Mouse (Mus musculus): ENCODE measurements around the gene Samd14.

Samd14 gene

DNA sequence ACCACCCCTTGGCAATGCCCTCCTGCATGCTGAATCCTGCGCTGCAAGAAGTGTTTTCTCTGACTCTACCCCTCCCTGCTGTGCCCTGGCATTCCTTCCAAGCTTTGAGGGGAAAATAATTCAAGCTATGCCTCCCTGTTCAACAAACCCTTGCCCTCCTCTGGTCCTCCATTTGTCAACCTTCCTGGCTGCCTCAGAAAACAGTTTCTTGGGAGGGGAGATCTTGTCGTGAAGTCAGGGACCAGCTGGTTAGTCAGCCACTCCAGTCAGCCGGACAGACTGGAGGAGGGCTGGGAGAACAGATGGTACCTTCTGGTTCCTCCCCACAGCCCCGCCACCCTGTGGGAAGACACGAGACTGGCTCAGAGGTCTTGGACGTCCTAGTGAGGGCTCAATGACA, 27.6 kb downstream of the Samd14 start:
- no peak for DNase-seq (ENCODE audit: low read depth)

DNA sequence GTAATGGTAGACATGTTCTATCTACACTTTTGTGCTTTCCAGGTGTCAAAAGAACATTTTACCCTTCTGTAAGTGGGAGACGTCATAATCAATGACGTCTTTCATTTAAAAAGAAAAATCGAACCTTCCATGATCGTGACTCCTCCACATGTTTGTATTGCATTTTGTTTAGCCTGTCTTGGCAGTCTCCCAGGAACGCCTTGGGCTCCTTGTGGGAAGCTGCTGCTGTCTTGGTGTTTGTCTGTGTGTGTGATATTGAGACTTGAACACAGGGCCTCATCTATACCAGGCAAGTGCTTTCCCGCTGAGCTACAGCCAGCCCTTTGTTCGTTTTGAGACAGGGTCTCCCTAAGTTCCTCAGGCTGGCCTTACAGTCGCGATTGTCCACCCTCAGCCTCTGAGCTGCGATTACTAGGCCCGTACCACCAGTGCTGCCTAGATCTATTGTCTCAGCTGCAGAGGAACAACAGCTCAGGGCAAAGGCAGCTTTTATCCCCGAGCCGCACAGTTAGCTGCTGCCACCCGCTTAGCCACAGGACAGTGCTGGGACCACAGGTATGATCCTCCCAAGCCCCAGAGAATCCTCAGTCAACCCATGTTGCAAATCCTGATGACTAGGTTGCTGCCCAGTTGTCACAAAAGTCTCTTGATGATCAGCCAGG, 28.6 kb downstream of the Samd14 start:
- no peak for DNase-seq (ENCODE audit: low read depth)

DNA sequence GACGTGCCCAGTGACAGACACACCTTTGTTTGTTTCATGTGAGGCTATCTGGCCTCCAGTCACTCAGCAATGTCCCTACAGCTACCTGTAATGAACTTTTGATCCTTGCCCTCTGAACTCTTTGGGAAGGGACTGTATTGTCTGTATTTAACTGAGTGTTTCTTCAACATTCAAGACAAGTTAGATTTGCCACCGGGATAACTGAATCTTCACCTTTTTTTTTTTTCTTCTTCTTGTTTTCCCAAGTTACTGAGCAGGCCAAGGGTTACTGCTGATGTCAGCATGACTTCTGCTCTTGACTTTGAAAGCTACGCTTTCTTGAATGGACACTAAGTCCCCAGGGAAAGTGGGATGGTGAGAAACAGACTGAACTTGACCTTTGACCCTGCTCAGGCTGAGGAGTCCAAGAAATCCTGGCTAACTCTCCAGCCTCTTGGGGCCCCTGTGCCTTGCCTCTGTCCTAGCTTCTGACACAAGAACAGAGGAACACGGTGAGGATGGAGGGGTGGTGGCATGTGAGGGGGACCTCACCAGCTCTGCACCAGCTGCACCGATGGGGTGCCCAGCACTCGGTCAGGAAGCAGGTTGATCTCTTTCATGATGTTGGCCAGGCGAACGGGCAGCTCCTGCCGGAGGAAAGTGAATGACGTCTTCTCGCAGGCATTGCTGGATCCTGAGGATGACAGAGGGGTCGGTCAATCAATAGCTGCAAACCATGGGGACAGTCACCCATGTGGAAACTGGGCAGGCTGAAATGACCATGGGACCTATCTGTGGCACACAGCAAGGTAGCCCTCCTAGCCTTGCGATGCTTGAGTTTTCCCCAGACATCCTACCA, 29.4 kb downstream of the Samd14 start:
- DNase-seq (ENCODE audit: low read depth): no peak

DNA sequence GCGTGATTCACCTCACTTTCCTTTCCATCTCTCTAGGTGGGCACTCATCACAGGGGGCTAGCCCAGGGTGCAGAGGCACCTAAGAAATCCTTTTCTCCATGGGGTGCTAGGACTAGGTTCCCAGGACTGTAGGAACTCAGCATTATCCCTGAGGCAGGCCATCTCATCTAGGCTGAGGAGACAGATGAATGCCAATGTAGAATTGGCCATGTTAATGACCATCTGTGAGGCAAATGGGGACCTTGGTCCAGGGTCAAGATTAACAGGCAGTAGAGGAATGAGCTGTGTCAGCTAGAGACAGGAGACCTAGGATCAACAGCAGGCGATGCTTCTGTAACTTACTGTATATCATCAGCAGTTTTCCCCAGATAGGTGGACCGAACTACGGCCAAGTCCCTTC, 30.1 kb downstream of the Samd14 start:
- DNase-seq (ENCODE audit: low read depth): no peak

DNA sequence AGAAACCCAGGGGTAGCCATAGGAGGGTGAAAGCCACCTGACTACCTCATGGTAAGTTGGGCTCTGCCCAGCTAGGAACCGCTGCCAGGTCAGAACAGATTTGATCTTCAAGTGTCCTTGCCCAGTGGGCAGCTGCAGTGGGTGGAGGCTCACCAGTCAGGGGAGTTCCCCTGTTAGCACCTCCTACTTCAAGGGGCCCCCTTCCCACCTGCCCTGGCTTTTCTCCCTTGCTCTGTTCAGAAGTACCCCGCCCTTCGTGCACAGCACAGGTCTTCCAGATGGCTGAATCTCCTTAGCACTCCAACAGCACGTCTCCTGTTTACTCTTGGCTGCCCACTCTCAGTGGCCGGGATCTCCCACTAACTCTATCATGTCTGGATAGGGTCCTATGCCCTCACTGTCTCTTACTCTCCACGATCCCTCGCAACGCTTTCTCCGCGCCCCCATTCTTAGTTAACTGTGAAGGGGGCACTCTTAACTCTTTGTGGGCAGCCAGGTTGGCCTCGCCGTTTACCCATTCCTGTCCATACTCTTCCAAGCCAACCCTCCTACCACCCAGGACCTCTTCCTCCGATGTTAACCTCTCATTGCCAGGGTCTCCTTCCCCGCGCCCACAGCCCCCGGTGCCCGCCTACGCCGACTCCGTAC, 30.9 kb downstream of the Samd14 start:
- DNase-seq (ENCODE audit: low read depth): no peak

DNA sequence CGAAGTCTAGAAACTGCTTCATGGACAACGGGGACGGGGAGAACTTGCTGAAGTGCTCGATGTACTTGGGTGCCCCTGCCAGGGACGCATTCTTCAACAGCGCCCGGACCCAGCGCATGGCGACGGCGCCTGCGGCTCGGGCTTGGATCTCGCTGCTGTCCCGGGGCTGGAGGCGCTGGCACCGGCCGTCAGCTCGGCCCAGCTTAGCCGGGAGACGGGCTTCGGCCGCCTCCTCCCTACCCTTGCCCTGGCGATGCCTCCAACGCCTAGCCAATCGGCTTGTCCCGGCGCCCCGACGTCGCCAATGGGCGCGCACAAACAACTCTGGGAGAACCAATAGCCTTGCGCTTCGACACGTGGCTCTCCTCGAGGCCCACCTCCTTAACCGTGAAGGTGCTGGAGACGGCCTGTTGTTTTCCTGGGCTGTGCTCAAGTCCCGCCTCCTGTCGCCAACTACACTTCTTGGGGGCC, 31.5 kb downstream of the Samd14 start, which contains the start of gene Pdk2:
Pdk2 (minus strand) TSS at position 216 of the 471 bp plus-strand sequence.
- no peak for DNase-seq (ENCODE audit: low read depth)

DNA sequence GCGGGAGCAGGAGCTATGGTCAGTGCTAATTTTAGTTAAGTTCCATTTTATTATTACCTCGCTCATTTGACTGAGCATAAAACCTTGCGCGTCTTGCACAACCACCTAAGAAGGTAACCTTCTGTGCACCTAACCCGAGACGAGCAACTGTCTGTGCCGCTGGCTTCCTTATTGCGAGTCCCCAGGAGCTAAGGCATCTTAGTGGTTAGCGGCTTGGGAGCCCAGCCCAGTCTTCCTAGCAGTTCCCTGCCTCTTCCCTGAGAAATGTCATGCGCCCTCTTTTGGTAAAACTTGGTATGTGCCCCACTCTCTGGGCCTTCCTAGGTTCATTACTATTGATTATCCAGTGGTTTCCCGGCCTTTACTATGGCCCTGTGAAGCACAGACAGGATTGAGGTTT, 32.4 kb downstream of the Samd14 start:
- DNase-seq (ENCODE audit: low read depth): peak; percentile 47

DNA sequence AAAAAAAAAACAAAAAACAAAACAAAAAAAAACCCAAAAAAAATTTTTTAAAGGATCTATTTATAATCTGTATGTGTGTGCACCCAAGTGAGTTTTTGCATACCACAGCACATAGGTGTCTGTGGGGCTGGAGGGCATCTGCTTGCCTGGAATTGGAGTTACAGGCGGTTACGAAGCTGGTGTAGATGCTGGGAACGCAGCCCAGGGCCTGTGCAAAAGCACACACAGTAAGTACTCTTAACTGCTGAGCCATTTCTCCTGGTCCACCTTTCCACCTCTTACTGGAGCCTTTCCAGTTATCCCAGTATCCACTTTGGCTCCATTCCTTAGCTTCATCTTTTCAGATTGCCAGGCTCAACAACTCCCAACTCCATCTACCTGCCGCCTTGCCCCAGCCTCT, 33.4 kb downstream of the Samd14 start:
- no peak for DNase-seq (ENCODE audit: low read depth)

DNA sequence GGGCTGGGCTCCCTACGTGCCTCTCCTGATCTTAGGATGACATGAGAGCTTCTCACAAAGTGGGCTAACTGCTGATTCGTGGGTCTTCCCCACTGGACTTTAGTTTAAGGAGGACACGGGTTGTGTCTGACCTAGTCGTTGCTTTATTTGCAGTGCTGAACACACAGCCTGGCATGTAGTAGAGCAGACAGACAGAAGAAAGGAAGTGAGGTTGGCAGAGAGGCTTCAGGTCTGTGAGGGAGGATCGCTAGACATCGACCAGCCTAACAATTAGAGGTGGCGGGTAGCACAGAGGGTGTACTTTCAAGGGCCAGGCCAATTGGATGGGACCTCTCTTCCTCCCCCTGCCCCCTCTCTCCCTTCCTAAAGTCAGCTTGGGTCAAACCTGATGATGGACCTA, 33.9 kb downstream of the Samd14 start:
- no peak for DNase-seq (ENCODE audit: low read depth)

DNA sequence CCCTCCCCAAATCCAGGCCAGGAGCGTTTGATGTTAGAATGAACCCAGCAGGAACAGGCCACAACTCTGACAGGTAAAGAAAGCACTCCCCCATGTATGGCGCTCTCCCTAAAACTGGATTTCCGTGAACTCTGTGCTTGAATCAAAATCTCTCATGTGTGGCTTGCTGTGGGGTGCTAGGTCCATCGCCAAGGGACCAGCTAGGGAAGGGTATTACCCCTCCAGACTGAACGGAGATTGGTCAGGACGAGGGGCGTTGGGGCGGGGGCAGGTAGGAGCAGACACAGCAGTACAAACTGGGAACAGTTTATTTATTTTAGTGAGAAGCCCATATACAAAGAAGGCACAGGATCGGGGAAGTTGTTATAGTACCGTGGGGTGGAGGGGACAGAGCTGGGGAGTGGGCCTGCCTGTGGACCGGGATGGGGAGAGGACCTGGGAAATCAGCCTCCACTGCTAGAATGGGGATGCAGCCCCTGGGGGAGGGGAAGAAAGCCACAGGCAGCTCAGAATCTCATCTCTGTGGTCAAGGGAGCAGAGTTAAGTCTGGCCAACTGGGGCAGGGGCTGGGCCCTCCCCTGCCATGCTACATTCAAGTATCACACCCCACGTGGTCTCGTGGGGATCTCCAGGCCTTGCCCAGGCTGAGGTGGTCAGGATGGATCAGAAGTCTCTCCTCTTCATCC, 34.6 kb downstream of the Samd14 start:
- no peak for DNase-seq (ENCODE audit: low read depth)

DNA sequence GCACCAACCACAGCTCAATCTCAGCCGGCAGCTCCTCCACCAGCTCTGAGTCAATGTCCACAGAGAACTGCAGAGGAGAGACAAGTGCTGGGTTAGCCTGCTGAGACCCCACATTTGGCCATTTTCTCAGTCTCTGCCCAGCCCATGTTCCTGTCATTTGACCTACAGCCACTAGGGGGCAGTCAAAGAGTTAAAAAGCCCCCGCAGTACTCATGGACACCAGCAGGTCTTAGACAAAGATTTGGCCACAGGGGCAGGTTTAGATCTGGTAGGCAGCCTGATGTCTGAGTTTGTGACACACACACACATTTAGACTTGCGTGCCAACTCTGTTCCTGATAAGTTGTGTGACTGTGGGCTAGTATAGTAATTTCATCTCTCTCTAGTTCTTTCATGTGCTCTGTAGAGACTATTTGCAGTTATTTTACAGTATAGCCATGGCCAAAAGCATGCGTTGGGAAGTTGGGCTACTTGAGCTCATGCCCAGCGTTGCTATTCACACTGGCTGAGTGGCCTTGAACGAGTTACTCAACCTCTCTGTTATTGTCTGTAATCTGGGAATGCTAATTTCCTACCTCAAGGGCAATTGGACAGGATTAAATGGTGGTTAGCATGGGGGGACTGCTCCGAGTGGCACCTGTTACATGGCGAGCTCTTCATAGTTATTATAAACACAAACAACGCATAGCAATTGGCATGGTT, 37.5 kb downstream of the Samd14 start:
- peak; percentile 75 for DNase-seq (ENCODE audit: low read depth)

DNA sequence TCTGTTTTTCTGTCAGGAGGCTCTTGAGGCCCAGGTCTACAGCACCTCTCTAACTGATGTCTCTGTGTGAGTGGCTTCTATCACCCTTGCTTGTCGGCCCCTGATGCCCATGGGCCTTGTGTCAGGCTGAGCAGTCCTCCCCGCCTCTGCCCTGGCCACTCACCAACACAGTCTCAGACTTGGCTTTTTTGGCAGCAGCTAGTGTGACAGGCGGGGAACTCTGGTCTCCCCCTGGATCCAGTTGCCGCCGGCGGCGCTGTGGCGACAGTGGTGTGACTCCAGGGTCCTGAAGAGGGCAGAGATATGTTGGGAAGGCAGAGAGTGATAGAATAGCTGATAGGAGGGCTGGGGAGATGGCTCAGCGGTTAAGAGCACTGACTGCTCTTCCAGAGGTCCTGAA, 43.4 kb downstream of the Samd14 start:
- no peak for DNase-seq (ENCODE audit: low read depth)

DNA sequence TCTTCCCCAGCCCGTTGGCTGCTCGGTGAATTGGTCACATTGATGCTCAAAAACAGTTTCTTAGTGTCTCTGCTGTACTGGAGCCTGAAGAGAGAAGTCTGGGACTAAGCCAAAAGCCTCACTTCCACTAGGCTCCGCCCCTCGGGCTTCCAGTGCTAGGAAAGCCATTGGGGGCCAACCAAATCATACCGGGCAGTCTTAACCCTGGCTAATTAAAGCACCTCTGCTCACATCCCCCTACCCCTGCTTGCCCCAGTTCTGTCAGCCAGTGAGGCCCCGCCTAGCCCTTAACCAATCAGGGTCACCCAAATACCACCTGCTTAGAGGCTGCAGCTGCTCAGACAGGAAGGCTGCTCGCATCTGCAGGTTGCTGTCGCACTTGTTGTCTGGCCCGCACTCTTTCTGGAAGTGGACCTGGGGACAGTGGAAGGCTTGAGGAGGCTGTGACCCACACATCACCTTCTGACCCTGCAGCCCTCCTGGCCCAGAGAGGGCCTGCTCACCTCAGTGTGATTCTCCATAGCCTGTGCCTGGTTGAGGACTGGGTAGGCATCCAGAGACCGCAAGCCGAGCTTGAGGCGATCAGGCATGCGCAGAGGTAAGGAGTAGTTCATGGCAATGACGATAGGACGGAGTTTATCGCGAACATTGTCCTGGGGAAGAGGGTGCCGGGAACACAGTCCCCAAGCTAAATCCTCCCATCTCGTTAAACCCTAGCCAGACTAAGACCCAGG, 47.3 kb downstream of the Samd14 start:
- DNase-seq (ENCODE audit: low read depth): no peak

DNA sequence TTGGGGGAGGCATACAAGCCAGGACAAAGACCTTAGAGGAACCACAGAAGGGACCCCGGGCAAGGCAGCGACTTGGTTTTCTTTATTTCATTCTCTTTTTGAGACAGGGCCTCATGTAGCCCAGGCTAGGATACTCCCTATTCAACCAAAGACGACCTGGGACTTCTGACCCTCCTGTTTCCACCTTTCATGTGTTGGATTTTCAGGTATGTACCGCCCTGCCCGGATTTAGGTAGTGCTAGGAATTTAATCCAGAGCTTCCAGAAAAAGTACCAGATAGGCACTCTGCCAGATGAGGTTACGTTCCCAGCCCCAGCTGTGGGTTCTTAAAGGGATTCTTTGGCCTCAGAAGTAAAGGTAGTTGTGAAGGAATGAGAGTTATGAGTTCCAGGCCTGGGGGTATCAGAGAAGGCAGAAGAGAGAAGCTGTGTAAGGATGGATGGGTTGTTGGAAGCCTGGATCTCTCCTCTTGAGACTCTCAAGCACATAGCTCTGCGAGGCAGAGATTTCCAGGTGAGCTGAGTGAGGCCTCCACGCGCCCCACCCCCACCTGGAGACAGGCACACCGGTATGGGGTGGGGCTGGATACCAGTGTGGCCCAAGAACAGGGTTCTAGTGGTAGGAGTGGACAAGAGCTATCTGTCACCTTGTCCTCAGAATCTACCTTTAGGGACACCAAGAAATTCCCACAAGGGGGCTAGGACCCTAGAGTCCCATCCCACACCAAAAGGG, 59.7 kb downstream of the Samd14 start:
- no peak for DNase-seq (ENCODE audit: low read depth)

DNA sequence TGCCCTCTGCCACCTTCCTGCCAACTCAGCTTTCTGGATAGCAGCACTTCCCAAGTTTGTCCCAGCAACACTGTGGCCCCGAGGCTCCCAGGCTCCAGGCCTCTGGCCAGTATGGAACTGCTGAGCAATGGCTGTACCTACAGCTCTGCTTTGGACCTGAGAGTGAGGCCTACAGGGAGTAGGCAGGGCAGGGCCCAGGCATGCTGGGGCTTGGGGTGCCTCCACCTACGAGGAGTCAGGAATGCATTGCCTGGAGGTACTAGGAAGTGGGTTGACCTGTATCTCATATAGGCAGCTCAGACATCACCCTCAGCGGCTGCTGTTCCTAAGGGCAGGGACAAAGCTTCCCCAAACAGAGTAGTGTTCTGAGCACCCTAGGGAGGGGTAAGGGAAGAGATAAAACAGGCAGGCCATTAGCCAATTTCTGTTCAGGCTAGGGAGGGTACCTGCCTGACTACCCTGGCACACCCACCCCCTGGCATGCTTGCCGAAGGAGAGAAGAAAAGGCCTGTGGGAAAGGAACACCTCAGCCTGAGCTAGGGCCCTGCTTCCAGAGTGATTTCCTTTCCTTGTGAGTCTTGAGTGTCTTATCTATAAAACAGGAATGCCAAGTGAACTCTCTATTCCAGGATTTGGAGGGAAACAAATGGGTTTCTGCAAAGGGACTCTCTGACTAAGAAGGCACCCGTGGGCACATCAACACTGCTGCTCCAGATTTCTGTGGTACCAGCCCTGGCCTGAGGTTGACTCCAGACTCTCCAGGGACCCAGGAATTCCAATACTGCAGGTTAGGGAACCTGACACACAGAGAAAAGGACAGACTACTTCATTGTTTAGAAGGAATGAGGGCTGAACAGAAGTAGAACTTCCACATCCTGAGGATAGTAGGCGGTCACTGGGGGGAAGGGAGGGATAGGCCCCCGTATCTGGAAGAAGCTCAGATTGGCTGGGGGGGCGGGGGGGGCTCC, 60.7 kb downstream of the Samd14 start:
- no peak for DNase-seq (ENCODE audit: low read depth)

DNA sequence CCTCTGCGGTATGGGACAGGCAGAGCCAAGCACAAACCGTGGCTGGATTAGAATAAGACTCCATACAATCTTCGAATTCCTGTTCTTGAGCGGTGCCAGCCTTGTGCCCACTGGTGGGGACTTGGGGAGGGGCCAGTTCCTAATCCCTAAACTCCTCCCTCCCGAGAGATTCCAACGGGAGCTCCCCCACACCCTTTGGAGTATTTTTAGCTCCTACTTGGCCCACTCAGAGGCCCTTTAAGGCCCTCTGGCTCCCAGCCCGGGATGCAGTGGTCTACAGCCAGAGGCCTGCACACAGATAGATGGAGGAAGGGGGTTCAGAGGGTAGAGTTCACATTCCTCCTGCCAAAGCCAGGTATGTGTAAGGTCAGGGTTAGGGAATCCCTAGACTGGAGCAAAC, 61.6 kb downstream of the Samd14 start:
- no peak for DNase-seq (ENCODE audit: low read depth)

DNA sequence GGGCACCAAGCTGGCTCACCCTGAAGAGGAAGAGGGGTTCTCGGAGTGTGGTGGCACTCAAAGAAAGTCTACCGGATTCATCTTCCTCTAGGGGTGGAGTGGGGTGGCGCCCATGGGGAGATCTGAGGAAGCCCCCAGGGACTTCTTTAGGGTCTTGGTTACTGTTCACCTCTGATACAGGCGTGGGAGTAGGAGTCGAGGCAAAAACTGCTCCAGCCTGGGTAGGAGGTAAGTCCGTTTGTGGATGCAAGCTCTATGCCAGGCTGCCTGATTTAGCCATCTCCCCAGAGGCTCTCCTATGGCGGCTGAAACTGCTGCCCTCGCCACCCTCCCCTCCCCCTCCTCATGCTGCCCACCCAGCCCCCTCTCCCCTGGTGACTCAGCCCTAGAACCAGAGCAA, 62.5 kb downstream of the Samd14 start:
- DNase-seq (ENCODE audit: low read depth): no peak

DNA sequence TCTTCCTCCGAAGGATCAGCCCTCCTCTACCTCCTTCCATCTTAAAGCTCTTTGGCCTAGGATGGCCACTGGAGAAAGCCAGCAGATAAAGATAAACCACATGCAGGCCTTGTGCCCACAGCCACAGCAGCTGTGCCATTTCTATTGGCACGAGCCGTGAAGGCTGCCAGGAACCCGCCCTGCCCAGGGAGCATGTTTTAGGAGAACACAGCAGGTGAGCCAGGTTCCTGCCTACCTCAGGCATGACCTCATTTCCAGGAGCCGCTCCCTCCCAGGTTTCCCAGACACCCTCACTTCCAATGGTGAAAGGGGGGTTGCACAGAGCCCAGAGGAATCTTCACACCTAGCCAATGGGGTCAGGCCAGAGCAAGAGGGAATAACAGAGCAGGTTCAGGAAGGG, 63.1 kb downstream of the Samd14 start:
- DNase-seq (ENCODE audit: low read depth): no peak

DNA sequence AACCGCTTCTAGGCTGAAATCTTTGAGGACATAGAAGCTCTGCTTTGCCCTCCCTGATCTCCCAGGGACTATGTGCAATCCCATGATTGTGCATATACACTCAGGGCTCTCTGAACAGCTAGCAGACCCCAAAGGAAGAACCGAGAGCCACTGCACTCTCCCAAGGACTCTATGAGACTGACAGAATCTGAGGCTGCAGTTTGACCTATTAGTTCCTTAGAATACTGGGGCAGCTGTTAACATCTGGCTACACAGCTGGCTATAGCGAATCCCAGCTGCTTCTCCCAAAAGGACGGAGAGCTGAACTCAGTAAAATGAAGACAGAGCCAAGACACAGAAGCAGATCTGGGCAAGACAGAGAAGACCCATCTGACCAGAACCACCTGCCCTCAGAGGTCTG, 64.2 kb downstream of the Samd14 start:
- DNase-seq (ENCODE audit: low read depth): no peak
